In genomic region chr15:84440820-84441219, GRCm38 (mm10) we compare ENCODE assay signal across 11 mouse cellular contexts. TPM values are rescaled to one million over a fixed set of nuclear protein-coding genes. Genes with fewer than 3 reads are reported as not detected.
A peak's percentile ranks its signal among the peaks of the same experiment; 100 is the strongest.
DNase-seq lines count a peak whose midpoint lies in the region; ATAC-seq and TF ChIP-seq lines count a peak whose summit lies in the region.
"Had no signal": no experiment of that assay in that cellular context is flagged by ENCODE, and none has a peak within 500 bp of the region (broad histone marks: within the 10 kb centered on the region; RNA-seq: fewer than 3 reads in every experiment).

No protein-coding gene starts in this region.

- 16% methylated on average over 3 of the region's 3 CpGs for WGBS in kidney, postnatal 0 days
- WGBS in midbrain, embryonic 10.5 days = 41% methylated on average over 3 of the region's 3 CpGs

- no peak overlapping the region for H3K27ac ChIP-seq in kidney, postnatal 0 days
- H3K27ac ChIP-seq in midbrain, embryonic 10.5 days (replicated peaks) = peak overlapping the region; percentile 65

- H3K4me3 ChIP-seq in kidney, postnatal 0 days (replicated peaks; ENCODE audit: low read depth, low read length) = no peak overlapping the region
- no peak overlapping the region for H3K4me3 ChIP-seq in midbrain, embryonic 10.5 days
- H3K4me3 ChIP-seq: heart, embryonic 12.5 days had no signal

- no peak overlapping the region for H3K9ac ChIP-seq in kidney, postnatal 0 days (ENCODE audit: low read depth, low read length)
- H3K9ac ChIP-seq: heart, embryonic 12.5 days had no signal

- H3K4me1 ChIP-seq in kidney, postnatal 0 days (replicated peaks; ENCODE audit: insufficient read depth, low read length) = peaks cover 2% of the 10 kb centered on the region; the same call in 1 of the 2 replicates
- H3K4me1 ChIP-seq in midbrain, embryonic 10.5 days = peaks cover 81% of the 10 kb centered on the region

- H3K4me2 ChIP-seq in kidney, postnatal 0 days (ENCODE audit: low read length) = no peak overlapping the region
- H3K4me2 ChIP-seq: heart, embryonic 12.5 days had no signal

- no peak for ATAC-seq in kidney, postnatal 0 days (replicated peaks; ENCODE audit: low FRiP score, low read depth)
- ATAC-seq: lung, postnatal 0 days had no signal

- H3K9me3 ChIP-seq in kidney, postnatal 0 days (replicated peaks; ENCODE audit: low read length) = no peaks in the 10 kb centered on the region
- H3K9me3 ChIP-seq in midbrain, embryonic 10.5 days (replicated peaks) = no peaks in the 10 kb centered on the region
- H3K9me3 ChIP-seq: heart, embryonic 12.5 days had no signal

- TF ChIP-seq CTCF in kidney, postnatal 0 days (IDR thresholded peaks at IDR 0.05; ENCODE audit: low read depth) = no peak

- no peaks in the 10 kb centered on the region for H3K36me3 ChIP-seq in kidney, postnatal 0 days (ENCODE audit: insufficient read depth, low read length)
- no peaks in the 10 kb centered on the region for H3K36me3 ChIP-seq in midbrain, embryonic 10.5 days
- H3K36me3 ChIP-seq: heart, embryonic 12.5 days had no signal

- DNase-seq in adrenal gland, postnatal 14 days = peak; percentile 48
- no peak for DNase-seq in adrenal gland, adult 18-20 months (ENCODE audit: low spot score in 2 of 2)
- DNase-seq in kidney, postnatal 0 days (ENCODE audit: low spot score) = peak; percentile 51
- DNase-seq in kidney, adult 8-10 months = no peak
- peak; percentile 19 for DNase-seq in ZHBTc4 (ENCODE audit: low read depth, low spot score)
- DNase-seq in midbrain, embryonic 10.5 days (ENCODE audit: low spot score) = no peak
- DNase-seq in frontal cortex, postnatal 36 days (ENCODE audit: low spot score in 2 of 2) = no peak
- DNase-seq in right cerebral cortex, postnatal 14 days = no peak
- DNase-seq: right cerebral cortex, postnatal 25 days had no signal

- no peaks in the 10 kb centered on the region; the same call in 1 of the 2 replicates for H3K27me3 ChIP-seq in kidney, postnatal 0 days (ENCODE audit: insufficient read depth, low read length)
- H3K27me3 ChIP-seq in midbrain, embryonic 10.5 days (ENCODE audit: low read depth, poor library complexity, severe bottlenecking) = peaks cover 71% of the 10 kb centered on the region

RNA-seq across cellular contexts. Expression of gene Shisal1, which starts 6.1 kb away (rescaled TPM):
- total RNA-seq in adrenal gland, postnatal 14 days (2021) = 1.8 and 2.6 TPM in 2 replicates
- total RNA-seq in adrenal gland, adult 18-20 months (2021) = 1 to 10 TPM; 1.5 to 1.8 TPM
- 1.8 and 2.1 TPM in 2 replicates for polyA plus RNA-seq in kidney, postnatal 0 days (2015; fragmentation: Nextera tagmentation; extraction: Ambion mirVana)
- polyA plus RNA-seq in midbrain, embryonic 10.5 days (2016; fragmentation: Nextera tagmentation; extraction: Ambion mirVana) = 5.7 and 11.4 TPM in 2 replicates

Comparison
In these comparisons a context has a peak if more than half of its experiments do, and no peak if none do; other contexts are left out.
1. DNase-seq: peak in adrenal gland, postnatal 14 days (single experiment), kidney, postnatal 0 days (single experiment) and ZHBTc4 (single experiment); none in adrenal gland, adult 18-20 months (0 of 2), kidney, adult 8-10 months (0 of 2), midbrain, embryonic 10.5 days (single experiment), frontal cortex, postnatal 36 days (0 of 2) and right cerebral cortex, postnatal 14 days (single experiment).